Mouse (Mus musculus): ENCODE results near the gene Cyp4f39.
"Not testable (repeated sequence)": the region's sequence is repeated elsewhere in the genome, so short reads cannot be mapped to it uniquely, and the experiment has no call there.

Cyp4f39 gene

GRCm38 (mm10) chr17:32474954-32475560 lies 22.5 kb downstream of the Cyp4f39 start:
- DNase-seq (ENCODE audit: low spot score) = no peak

- DNase-seq (ENCODE audit: low spot score) = no peak
These were observed 24.7 kb downstream of the Cyp4f39 start for GRCm38 (mm10) chr17:32477204-32477603.

DNA sequence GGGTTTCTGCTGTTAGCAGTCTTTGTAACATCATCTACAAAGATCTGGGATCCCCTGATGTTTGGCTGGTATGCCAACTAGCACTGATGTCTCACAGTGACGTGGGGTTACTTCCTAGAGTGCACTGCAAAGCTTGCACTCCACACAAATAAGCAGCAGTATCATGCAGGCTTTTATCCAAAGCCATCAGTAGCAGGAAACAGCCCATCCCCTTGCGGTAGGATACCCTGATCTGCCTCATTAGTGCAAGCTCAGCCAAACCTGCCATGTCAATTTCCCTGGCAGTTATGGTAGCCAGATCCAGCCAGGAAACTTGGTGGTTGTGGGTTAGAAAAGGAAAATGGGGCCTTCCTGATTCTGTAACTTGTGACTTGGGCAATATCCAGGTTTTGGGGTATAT lies 26.2 kb downstream of the Cyp4f39 start:
- no peak for DNase-seq (ENCODE audit: low spot score)

DNA sequence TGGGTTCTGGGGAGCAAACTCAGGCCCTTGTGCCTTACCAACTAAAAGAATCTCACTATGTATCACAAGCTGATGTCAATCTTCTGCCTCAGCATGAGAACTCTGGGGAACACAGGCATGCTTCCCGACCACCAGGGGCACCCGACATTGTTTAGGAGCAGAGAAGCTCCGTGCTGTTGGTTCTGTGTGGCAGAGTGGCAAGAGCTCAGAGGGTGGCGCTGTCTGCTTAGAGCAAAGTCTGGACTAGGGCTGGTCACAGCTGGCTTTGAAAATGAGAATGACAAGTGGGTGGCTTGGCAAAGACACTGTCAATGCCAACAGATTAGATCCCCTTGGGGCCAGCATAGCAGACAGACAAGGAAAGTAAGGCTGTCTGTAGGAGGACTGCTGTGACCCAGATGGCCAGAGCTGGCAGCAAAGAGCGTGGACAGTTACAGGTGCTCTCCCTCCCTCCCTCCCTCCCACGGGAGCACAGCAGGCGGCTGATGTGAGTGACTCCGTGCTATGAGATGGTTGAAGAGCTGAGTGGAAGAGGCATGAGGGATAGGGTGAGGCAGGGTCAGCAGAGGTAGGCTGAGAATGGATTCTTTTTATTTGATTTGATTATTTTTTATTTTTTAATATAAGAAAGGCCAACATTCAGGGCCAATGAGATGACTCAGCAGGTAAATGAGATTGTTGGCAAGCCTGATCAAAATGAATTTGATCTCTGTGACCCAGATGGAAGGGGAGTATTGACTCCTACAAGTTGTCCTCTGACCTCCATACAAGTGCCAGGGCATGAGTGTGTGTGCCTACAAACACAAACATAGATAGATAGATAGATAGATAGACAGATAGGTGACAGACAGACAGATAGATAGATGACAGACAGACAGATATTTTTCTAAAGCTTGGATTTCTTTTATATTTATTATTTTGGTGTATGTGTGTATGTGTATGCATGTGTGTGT lies 27.3 kb downstream of the Cyp4f39 start:
- peak; percentile 4 for DNase-seq (ENCODE audit: low spot score)

DNA sequence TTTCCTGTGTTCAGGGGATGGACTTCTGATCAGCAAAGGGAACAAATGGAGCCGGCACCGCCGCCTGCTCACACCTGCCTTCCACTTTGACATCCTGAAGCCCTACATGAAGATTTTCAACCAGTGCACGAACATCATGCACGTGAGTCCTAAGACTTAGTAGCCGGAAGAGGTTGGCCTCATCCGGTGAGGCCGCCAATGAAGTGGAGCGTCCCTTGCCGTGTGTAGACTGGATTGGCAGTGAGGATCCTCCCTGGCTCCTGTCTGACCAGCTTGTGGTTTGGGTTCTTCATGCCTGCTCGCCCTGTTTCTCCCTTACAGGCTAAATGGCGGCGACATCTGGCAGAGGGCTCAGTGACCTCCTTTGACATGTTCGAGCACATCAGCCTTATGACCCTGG lies 29.2 kb downstream of the Cyp4f39 start:
- no peak for DNase-seq (ENCODE audit: low spot score)

DNA sequence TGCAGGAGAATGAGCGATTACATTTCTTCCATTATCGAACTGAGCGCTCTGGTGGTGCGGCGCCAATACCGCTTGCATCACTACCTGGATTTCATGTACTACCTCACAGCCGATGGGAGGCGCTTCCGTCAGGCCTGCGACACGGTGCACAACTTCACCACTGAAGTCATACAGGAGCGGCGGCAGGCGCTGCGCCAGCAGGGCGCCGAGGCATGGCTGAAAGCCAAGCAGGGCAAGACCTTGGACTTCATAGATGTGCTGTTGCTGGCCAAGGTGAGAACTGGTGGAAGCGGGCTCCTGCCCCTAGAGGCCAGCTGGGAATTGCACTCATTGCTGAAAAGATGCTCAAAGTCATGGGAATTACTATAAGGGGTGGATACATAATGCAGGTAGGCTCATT lies 30.7 kb downstream of the Cyp4f39 start:
- peak; percentile 85 for DNase-seq (ENCODE audit: low spot score)

GRCm38 (mm10) chr17:32492349-32492980 lies 39.9 kb downstream of the Cyp4f39 start:
- DNase-seq (ENCODE audit: low spot score) = peak; percentile 6

- DNase-seq (ENCODE audit: low spot score) = peak; percentile 59
These were observed 42.1 kb downstream of the Cyp4f39 start for GRCm38 (mm10) chr17:32494601-32495000.

GRCm38 (mm10) chr17:32500511-32500910 lies 48.0 kb downstream of the Cyp4f39 start:
- not testable (repeated sequence) for DNase-seq (ENCODE audit: low spot score)

- no peak for DNase-seq (ENCODE audit: low spot score)
These were observed 48.5 kb downstream of the Cyp4f39 start for GRCm38 (mm10) chr17:32501051-32501450.

DNA sequence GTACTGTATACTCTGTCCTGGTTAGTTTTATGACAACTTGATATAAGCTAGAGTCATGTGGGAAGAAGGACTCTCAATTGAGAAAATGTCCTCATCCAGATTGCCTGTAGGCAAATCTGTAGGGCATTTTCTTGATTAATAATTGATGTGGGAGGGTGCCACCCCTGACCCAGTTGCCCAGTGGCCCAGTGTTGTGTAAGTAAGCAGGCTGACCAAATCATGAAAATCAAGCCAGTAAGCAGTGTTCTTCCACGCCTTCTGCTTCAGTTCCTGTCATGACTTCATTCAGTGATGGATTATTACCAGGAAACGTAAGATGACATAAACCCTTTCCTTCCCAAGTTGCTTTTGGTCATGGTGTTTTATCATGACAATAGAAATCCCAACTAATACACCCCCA lies 50.6 kb downstream of the Cyp4f39 start:
- no peak for DNase-seq (ENCODE audit: low spot score)

- DNase-seq (ENCODE audit: low spot score) = peak; percentile 23
These were observed 53.6 kb downstream of the Cyp4f39 start, which contains the start of gene Cyp4f17 for GRCm38 (mm10) chr17:32505851-32506728. Gene Cyp4f17 (plus strand): TSS chr17:32506050.

DNA sequence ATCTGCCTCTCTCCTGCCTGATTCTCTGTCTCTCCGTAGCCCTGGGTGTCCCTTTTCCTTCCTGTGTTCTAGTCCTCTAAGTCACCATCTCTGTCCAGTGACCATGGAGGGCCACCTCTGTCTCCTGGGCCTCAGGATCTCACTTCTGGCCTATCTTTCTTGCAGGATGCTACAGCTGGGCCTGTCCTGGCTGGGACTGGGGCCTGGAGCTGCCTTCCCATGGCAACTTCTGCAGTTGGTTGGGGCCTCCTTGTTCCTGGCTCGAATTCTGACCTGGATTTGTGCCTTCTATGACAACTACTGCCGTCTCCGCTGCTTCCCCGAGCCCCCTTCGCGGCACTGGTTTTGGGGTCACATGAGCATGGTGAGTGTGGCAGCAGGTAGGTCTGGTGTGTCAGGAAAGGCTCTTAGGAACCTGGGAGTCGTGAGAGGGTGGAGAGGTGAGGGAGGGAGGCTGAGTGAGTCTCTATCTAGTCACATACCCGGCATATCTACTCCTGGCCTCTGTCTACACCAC lies 54.3 kb downstream of the Cyp4f39 start:
- peak; percentile 4 for DNase-seq (ENCODE audit: low spot score)

- no peak for DNase-seq (ENCODE audit: low spot score)
These were observed 63.6 kb downstream of the Cyp4f39 start for GRCm38 (mm10) chr17:32516126-32516525.

DNA sequence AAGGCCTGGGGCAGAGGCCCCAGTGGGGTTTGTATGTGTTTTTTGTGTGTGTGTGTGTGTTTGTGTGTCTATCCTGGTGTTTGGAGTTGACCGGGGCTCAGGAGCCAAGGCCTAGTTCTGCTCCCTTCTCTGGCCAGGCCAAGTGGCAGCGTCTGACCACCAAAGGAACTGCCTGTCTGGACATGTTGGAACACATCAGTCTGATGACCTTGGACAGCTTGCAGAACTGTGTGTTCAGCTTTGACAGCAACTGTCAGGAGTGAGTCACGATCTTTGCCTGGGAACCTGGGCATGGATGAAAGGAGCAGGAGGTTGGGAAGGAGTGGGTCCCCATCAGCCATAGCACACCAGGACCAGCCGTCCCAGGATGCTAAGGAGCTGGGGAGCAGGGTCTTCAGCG lies 69.5 kb downstream of the Cyp4f39 start:
- DNase-seq (ENCODE audit: low spot score) = no peak

DNA sequence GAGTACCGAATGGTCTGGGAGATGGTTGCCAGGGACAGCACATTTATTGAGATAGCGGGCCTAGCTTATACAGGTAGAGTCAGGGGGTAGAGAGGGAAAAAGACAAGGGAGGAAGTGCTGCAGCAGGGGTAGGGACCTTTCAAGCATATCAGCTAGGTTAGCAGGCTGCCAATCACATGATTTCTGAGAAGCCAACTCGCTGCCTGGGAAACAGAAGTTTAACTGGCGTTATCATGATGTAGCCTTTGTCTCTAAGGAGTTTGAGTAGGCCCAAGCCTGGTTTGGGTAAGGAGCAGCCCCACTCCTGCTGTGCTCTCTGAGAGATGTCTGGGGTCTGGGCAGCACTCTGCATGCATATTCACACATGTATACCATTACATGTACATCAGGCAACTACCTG lies 69.9 kb downstream of the Cyp4f39 start:
- DNase-seq (ENCODE audit: low spot score) = no peak

- DNase-seq (ENCODE audit: low spot score) = no peak
These were observed 70.3 kb downstream of the Cyp4f39 start for GRCm38 (mm10) chr17:32522816-32523215.

DNA sequence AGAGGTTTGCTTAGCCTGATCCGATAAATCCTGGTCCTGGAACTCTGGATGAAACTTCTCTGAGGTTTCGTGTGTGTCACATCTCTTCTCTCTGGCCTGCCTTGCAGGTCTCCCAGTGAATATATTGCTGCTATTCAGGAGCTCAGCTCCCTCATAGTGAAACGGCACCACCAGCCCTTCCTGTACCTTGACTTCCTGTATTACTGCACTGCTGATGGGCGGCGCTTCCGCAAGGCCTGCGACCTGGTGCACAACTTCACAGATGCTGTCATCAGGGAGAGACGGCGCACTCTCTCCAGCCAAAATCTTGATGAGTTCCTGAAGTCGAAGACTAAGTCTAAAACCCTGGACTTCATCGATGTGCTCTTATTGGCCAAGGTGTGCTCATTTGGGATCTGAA lies 71.4 kb downstream of the Cyp4f39 start:
- no peak for DNase-seq (ENCODE audit: low spot score)

DNA sequence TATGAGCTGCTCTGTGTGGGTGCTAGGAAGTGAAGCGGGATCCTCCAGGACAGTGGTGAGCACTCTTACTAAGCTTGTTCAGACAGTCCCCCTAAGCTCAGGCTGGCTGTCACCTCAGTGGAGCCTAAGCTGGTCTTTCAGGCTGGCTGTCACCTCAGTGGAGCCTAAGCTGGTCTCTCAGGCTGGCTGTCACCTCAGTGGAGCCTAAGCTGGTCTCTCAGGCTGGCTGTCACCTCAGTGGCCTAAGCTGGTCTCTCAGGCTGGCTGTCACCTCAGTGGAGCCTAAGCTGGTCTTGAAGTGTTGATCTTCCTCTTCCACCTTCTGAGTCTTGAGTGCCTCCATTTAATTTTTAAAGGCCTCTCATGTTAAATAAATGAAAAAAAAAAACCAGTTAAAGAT lies 73.8 kb downstream of the Cyp4f39 start:
- DNase-seq (ENCODE audit: low spot score) = not testable (repeated sequence)

DNA sequence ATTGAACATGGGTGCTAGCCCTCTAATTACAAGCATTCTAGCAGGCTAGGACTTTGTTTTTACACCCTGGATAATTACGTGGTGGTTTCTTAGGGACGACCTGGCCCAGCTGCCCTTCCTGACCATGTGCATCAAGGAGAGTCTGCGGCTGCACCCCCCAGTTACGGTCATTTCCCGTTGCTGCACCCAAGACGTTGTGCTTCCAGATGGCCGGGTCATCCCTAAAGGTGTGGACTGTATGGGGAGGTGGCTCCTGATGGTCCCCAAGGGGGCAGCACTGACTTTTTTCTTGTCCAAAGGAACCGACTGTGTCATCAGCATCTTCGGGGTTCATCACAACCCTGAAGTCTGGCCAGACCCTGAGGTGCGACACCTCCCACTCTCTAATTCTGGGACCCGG lies 75.2 kb downstream of the Cyp4f39 start:
- DNase-seq (ENCODE audit: low spot score) = no peak
